Mouse (Mus musculus) heart, embryonic 10.5 days (tissue): ENCODE data around the gene Ifrd2. TPM values are rescaled to one million over a fixed set of nuclear protein-coding genes. Genes with fewer than 3 reads are reported as not detected.

Experiments
- DNase-seq: peaks from one replicate; pipeline ENCODE4 v3.0.0-alpha.2; 2017; ENCODE audit warnings: low spot score
- H3K27ac ChIP-seq: fragments of 300-500 bp; sonication (generic); 2 replicates; pipeline ENCODE4 v1.5.1; 2016; ENCODE audit warnings: mild to moderate bottlenecking
- H3K27me3 ChIP-seq: fragments of 300-500 bp; sonication (generic); 2 replicates; pipeline ENCODE4 v1.6.1; 2016; ENCODE audit warnings: mild to moderate bottlenecking; ENCODE audit not compliant: poor library complexity, insufficient read depth, severe bottlenecking
- H3K36me3 ChIP-seq: fragments of 300-500 bp; sonication (generic); 2 replicates; pipeline ENCODE4 v1.6.1; 2016; ENCODE audit warnings: mild to moderate bottlenecking, moderate library complexity
- H3K4me1 ChIP-seq: fragments of 300-500 bp; sonication (generic); 2 replicates; pipeline ENCODE4 v1.6.1; 2016; ENCODE audit warnings: mild to moderate bottlenecking
- H3K4me3 ChIP-seq: fragments of 300-500 bp; sonication (generic); 2 replicates; pipeline ENCODE4 v1.5.1; 2016; ENCODE audit warnings: mild to moderate bottlenecking, moderate library complexity
- H3K9me3 ChIP-seq: fragments of 300-500 bp; sonication (generic); 2 replicates; pipeline ENCODE4 v1.6.1; 2016; ENCODE audit warnings: mild to moderate bottlenecking, moderate library complexity
- WGBS: fragments of 180-500 bp; shearing (Covaris S2); methylation state at CpG from one replicate; pipeline ENCODE4 v1.1.7; 2016; 5-methylcytosine and 5-hydroxymethylcytosine counted together
- polyA plus RNA-seq: library from polyadenylated mRNA; unstranded; fragments of >200 nt; fragmentation: Nextera tagmentation; extraction: Ambion mirVana; gene quantifications from 2 replicates; pipeline ENCODE4 v1.2.1, GENCODE M21; 2016

The Ifrd2 gene
- polyA plus RNA-seq, 1 experiment from 2014 or later, result 62.8 TPM

DNA sequence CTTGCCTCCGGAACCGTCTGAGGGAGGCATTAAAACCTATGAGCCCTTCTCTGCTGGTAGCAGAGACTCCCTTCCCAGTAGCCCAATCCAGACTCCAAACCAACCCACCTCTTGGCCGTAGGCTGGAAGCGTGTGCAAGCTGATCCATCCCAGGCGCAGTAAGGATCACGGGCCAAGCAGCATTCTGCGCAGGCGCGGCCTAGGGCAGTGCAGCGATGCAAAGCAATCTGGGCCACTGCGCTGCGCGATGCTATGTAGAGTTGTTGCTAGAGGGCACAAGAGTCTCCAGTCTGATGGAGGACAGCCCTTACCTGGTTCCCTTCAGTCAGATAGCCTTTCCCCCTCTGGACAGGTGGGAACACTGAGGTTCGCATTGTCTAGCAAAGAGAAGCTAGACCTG lies 12.4 kb downstream of the Ifrd2 start:
- peak overlapping the region; percentile 4; the same call in 1 of the 2 replicates for H3K27ac ChIP-seq
- H3K4me3 ChIP-seq, result no peak overlapping the region
- peaks cover 61% of the 10 kb centered on the region for H3K27me3 ChIP-seq
- no peaks in the 10 kb centered on the region for H3K9me3 ChIP-seq
- H3K4me1 ChIP-seq, result peaks cover 55% of the 10 kb centered on the region
- 60% methylated on average over 14 of the region's 14 CpGs for WGBS
- no peak for DNase-seq
- peaks cover 11% of the 10 kb centered on the region; the same call in 1 of the 2 replicates for H3K36me3 ChIP-seq

DNA sequence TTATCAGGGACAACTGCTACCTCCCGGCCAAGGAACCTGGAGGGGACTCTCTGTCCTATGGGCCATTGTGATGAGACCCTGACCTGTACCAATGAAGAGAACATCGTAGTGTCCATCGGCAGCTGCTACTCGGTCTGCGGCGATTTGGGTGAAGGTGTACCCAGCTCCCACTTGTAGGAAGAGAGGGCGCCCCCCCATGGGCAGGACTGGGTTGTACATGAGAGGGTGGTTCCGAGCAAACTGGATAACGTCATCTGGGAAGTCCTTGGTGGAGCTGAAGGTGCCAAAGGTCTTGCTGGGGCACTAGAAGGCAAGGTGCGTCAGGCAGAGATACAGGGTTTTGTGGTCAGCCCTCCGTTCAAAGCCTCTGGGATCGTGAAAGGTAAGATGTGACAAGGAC lies 13.3 kb downstream of the Ifrd2 start:
- Histone ChIP-seq H3K4me3 (no peak overlapping the region), H3K9me3 (no peaks in the 10 kb centered on the region), H3K4me1 (peaks cover 62% of the 10 kb centered on the region), H3K27ac (no peak overlapping the region), H3K27me3 (peaks cover 69% of the 10 kb centered on the region), H3K36me3 (peaks cover 8% of the 10 kb centered on the region; the same call in 1 of the 2 replicates)
- no peak for DNase-seq
- WGBS, result 72% methylated on average over 12 of the region's 12 CpGs

DNA sequence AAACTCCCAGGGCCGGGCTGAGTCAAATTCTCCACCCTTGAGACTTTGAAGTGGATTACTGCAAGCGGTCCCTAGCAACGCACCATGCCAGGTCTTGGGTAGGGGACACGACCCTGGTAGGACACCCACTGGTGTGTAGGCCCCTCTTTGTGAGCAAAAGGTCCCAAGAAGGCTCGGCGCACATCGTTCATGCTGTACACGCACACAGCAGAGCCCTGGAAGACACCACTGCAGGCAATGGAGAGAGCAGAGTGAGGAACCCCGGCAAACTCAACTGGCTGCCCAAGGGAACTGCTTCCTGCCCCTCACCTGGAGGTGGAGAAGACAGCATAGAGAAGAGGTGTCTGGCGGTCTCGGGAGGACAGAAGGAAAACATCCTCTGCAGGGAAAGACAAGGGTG lies 13.8 kb downstream of the Ifrd2 start:
- Histone ChIP-seq H3K4me1 (peaks cover 63% of the 10 kb centered on the region), H3K9me3 (no peaks in the 10 kb centered on the region), H3K27me3 (peaks cover 69% of the 10 kb centered on the region), H3K27ac (no peak overlapping the region), H3K36me3 (peaks cover 3% of the 10 kb centered on the region; the same call in 1 of the 2 replicates), H3K4me3 (no peak overlapping the region)
- WGBS, result 81% methylated on average over 11 of the region's 11 CpGs
- no peak for DNase-seq

DNA sequence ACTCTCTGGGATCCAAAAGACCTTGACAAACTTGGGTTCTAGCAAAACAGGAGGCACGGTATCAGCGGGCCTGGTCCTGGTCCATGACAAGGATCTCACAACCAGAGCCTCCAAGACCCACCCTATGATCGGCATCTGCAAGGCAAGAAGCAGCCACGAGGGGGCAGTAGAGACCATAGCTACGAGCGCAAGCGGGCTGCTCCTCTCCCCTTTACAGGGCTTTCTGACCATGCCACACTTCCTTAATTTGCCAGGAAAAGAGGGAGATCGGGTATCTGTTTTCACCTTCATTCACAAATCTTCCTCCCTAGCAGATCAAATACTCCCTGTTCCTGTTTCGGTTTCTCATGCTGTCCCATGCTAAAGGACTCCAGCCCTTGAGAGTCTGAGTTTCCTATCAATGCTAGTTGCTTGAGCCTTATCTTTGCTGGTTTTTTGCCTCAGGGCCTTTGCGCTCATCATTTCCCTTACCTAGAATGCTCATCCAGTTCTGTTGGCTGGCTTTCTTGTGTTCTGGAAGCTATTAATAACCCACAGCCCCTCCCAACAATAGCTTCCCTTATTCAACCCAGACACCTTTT lies 14.7 kb downstream of the Ifrd2 start:
- 11% methylated on average over 10 of the region's 10 CpGs for WGBS
- Histone ChIP-seq H3K4me1 (peaks cover 63% of the 10 kb centered on the region), H3K4me3 (no peak overlapping the region), H3K27ac (peak overlapping the region; percentile 30), H3K36me3 (peaks cover 3% of the 10 kb centered on the region; the same call in 1 of the 2 replicates), H3K9me3 (no peaks in the 10 kb centered on the region), H3K27me3 (peaks cover 73% of the 10 kb centered on the region)
- peak; percentile 92 for DNase-seq

DNA sequence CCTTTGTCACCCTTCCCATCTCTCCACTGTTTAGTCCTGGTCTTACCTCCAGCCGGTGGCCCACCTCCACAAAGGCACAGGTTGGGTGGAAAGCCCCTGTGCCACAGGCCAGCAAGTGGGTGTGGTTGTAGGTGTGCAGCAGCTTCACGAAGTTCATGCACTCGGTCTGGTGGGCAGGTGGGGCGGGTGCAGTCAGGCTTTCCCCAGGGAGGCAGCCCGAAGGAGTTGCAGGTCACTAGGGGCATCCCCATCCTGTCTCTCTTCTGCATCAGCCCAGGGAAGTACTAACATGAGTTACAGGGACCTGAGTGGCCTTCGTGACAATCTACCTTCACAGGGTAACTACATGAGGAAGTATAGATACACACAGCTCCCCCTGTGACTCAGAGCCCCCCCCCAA lies 15.8 kb downstream of the Ifrd2 start:
- 76% methylated on average over 6 of the region's 6 CpGs for WGBS
- no peak overlapping the region for H3K27ac ChIP-seq

DNA sequence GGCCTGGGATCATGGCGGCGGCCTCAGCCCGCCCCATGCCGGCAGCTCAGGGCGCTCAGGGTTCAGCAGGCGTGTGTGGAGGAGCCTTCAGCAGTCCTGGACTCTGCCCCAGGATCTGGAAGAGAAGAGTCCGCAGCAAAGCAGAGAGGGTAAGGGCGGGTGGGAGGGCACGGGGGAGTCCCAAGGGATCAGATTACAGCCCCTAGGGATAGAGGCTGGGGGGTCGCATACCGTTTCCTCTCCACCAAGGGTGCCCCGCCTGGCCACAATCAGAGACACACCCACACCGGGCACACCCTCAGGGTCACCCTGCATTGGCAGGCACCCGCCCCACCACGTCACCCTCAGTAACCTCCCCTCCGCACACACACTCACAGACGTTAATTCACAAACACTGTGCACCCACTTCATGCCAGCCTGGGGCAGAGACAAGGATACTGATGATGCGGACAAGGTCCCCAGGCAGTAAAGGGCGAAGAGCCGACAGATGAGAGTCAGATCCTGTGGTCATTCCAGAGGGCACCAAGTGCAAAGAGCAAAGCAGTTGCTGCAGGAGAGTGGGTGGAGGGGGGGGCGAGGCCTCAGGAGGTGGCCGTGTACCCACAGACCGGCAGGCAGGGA lies 17.7 kb downstream of the Ifrd2 start:
- Histone ChIP-seq H3K27ac (peak overlapping the region; percentile 48), H3K9me3 (no peaks in the 10 kb centered on the region), H3K4me1 (peaks cover 77% of the 10 kb centered on the region), H3K36me3 (no peaks in the 10 kb centered on the region), H3K27me3 (peaks cover 52% of the 10 kb centered on the region), H3K4me3 (peak overlapping the region; percentile 37)
- 33% methylated on average over 23 of the region's 23 CpGs for WGBS
- DNase-seq, result no peak

More for the DNA sequence above, 15.8 kb downstream of the Ifrd2 start:
- no peak for DNase-seq
- Histone ChIP-seq H3K27me3 (peaks cover 71% of the 10 kb centered on the region), H3K36me3 (peaks cover 3% of the 10 kb centered on the region; the same call in 1 of the 2 replicates), H3K9me3 (no peaks in the 10 kb centered on the region), H3K4me1 (peaks cover 68% of the 10 kb centered on the region), H3K4me3 (no peak overlapping the region)

DNA sequence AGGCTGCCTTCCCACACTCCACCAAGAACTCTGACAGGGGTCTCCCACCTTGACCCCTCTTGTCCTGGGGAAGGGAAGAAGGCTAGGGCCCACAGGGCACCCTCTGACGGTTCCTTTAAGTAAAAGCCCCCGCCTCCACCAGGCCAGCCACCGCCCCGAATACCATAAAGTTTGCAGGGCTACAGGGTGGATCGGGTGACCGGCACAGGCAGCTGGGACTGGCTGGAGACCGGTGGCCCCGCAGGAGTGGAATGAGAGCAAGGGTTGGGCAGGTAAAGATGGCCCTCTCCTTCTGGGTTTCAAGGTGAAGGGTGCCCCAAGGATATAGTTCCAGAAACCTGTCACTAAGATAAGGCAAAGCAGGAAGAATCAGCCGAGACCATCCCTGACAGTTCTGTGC lies 19.1 kb downstream of the Ifrd2 start:
- Histone ChIP-seq H3K27ac (peak overlapping the region; percentile 48), H3K4me1 (peaks cover 85% of the 10 kb centered on the region), H3K27me3 (peaks cover 39% of the 10 kb centered on the region), H3K36me3 (no peaks in the 10 kb centered on the region), H3K4me3 (peak overlapping the region; percentile 39), H3K9me3 (no peaks in the 10 kb centered on the region)
- DNase-seq, result no peak
- 12% methylated on average over 9 of the region's 9 CpGs for WGBS

DNA sequence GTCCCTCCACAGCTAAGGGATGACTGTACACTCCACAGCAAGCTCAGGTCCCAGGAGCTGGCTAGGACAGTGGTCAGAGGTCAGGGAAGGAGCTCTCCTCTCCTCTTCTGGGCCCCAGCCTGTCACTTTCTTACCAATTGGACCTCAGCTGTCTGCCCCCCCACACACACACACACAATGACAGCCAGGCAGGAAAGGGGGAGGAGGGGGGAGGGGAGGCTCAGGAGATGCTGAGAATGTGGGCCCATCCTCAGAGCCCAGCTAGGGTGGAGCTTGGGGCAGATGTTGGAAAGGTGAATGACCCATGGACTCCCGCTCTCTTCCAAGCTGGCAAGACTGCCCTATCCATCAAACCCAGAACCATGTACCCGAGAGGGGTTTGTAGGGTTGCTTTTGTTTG lies 19.6 kb downstream of the Ifrd2 start:
- Histone ChIP-seq H3K36me3 (no peaks in the 10 kb centered on the region), H3K27ac (peak overlapping the region; percentile 48), H3K4me3 (peak overlapping the region; percentile 39), H3K27me3 (peaks cover 39% of the 10 kb centered on the region), H3K4me1 (peaks cover 87% of the 10 kb centered on the region), H3K9me3 (no peaks in the 10 kb centered on the region)
- DNase-seq, result no peak
- WGBS, result 78% methylated on average over 2 of the region's 2 CpGs

DNA sequence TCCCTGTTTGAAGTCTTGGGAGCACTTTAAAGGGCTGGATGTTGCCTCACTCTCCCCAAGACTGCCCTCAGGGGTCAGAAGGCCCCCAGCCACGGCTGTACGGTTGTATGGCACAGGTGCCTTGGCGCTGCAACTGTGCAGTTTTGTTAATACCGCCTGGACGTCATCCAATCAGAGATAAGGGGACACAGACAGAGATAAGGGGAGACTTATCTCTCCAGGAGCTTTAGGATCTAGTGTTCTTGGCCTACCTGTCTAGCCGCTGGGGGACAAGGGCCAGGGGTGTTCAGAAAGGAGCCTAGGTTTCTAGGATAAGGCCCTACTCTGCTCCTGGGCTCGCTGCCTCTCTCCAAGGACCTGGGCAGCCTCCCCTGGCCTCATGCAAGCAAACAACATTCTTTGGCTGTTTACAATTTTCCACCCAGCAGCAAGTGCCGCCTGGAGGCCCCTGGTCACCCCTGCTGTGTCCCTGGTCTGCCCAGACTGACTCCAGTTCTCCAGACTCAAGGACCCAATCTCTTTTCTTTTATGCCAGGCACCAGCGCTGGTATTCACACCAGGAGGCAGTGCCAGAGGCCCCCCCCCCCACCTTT lies 20.3 kb downstream of the Ifrd2 start:
- peak overlapping the region; percentile 48 for H3K27ac ChIP-seq
- DNase-seq, result no peak
- peak overlapping the region; percentile 20; the same call in 1 of the 2 replicates for H3K4me3 ChIP-seq

DNA sequence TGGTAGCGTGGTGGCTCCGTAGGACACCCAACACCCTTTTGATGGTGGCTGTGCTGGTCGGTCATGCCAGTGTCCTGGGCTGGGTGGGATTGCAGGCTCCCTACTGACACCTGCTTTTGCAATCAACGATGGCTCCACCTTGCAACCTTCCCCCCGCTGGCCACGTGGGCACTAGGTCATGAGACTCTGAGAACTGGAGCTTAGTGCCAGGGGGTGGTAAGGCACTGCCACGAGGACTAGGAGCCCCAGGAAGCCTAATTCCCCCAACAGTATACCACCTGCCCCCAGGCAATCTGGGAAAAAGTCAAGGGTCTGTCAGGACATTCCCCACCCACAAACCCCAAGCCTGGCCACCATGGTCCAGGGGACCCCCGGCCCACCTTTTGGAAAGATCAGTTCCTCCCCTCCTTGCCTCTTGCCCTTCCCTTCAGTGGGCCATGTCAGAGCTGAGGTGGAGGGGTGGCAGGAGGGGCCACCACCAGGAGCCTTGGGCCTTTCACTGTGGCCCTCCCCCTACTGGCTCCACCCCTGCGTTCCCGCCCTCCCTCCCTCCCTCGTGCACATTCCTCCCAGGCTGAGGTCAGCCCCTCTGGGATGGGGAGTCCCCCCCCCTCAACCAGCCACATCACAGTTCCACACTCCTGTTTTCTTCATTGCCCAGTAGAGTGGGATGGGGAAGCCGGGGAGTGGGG lies 21.4 kb downstream of the Ifrd2 start, which contains the start of gene Sema3b:
Gene Sema3b, minus strand, starts transcription at position 489 of the 692 bp plus-strand sequence.
- WGBS, result 38% methylated on average over 12 of the region's 12 CpGs
- Histone ChIP-seq H3K9me3 (no peaks in the 10 kb centered on the region), H3K27me3 (peaks cover 26% of the 10 kb centered on the region), H3K4me1 (peaks cover 89% of the 10 kb centered on the region), H3K4me3 (peak within 1 kb of the TSS; percentile 20; the same call in 1 of the 2 replicates), H3K36me3 (peaks cover 4% of the 10 kb centered on the region), H3K27ac (peak within 1 kb of the TSS; percentile 48)
- DNase-seq, result no peak

More for the DNA sequence above, 20.3 kb downstream of the Ifrd2 start:
- H3K4me1 ChIP-seq, result peaks cover 87% of the 10 kb centered on the region
- 34% methylated on average over 9 of the region's 9 CpGs for WGBS
- no peaks in the 10 kb centered on the region for H3K36me3 ChIP-seq
- H3K9me3 ChIP-seq, result no peaks in the 10 kb centered on the region
- H3K27me3 ChIP-seq, result peaks cover 37% of the 10 kb centered on the region

DNA sequence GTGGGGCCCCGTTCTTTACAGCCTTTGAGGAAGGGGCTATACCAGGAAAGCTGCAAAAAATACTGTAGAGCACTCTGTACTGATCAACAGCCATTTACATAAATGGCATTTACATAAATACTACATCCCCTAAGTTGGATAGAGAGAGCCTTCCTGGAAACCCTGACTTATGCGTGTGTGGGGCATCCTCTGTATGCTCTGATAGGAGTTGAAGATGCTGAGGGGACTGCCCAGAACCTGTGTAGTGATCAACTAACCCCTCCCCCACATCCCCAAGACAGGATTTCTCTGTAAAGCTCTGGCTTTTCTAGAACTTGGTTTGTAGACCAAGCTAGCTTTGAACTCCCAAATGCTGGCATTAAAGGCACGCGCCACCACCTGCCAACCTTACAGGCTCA lies 22.0 kb downstream of the Ifrd2 start:
- peaks cover 10% of the 10 kb centered on the region for H3K36me3 ChIP-seq
- H3K27me3 ChIP-seq, result peaks cover 20% of the 10 kb centered on the region
- H3K4me1 ChIP-seq, result peaks cover 88% of the 10 kb centered on the region
- no peaks in the 10 kb centered on the region for H3K9me3 ChIP-seq
- no peak overlapping the region for H3K4me3 ChIP-seq
- DNase-seq, result no peak
- H3K27ac ChIP-seq, result peak overlapping the region; percentile 48; the same call in 1 of the 2 replicates
- 65% methylated on average over 4 of the region's 4 CpGs for WGBS

DNA sequence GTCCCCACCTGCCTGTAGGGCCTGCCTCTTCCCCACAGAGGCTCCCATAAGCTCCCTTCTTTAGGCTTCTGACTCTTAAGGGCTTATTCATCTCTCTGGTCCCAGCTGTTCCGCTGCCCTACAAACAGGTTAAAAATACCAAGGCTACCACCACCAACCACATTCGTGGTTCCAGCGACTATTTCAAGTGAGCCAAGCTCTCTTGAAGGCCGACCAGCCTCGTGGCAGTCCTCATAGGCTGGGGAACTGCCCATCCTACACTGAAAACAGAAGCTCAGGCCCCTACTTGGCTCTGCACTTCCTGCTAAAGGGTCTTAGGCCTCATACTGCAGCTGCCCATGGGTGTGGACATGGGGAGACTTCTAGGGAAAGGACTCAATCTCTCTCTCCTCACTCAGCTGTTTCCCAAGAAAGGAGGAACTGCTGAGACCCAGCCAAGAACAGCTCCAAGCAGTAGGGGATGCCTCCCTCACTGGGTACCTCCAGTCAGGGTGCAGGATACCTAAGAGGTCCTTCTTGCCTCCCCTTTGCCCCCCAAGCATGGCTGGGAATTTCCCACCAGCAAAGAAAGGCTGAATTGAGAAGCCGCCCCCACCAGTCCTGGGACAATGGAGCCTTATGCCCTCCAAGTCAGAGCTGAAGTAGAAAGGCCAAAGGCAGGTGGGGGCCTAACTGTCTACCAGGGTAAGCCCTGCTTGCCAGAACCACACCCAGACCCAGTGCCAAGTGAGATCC lies 24.2 kb downstream of the Ifrd2 start:
- no peak for DNase-seq
- WGBS, result 54% methylated on average over 6 of the region's 6 CpGs
- H3K4me3 ChIP-seq, result peak overlapping the region; percentile 63
- peaks cover 32% of the 10 kb centered on the region for H3K36me3 ChIP-seq
- H3K27ac ChIP-seq, result peak overlapping the region; percentile 96
- H3K27me3 ChIP-seq, result peaks cover 5% of the 10 kb centered on the region; the same call in 1 of the 2 replicates
- H3K9me3 ChIP-seq, result no peaks in the 10 kb centered on the region
- H3K4me1 ChIP-seq, result peaks cover 78% of the 10 kb centered on the region
